Mouse (Mus musculus) cerebellum, adult 2 months (tissue): ENCODE data around the gene Rpl38.

Experiments used
- CTCF ChIP-seq: fragments of 200-500 bp; IDR thresholded peaks from 2 replicates; pipeline ENCODE4 v1.5.1; 2011; ENCODE audit warnings: low read depth, mild to moderate bottlenecking, control low read depth, low read length, moderate library complexity, borderline replicate concordance; ENCODE audit not compliant: insufficient read depth
- POLR2A ChIP-seq: fragments of 200-500 bp; IDR thresholded peaks from 2 replicates; pipeline ENCODE4 v1.6.1; 2011; ENCODE audit warnings: low read length, control low read depth, borderline replicate concordance; ENCODE audit not compliant: insufficient read depth

DNA sequence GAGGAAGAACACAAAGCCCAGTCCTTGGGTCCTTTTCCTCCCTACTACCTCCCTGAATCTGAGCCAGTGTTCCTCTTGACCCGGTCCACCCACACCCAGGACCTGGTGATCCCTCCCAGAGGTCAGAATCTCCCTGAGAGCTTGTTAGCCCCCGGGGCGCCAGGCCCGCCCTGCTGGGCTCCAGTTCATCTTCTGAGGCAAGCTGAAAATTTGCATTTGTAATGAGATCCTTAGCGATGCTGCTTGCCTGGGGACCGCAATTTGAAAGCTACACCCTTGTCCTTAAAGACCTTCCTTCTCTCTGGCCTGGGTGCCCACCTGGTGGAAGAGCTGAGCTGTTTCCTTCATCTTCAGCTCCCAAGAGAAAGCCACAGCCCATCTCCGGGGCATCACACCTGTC is 24.3 kb downstream of the Rpl38 start:
- TF ChIP-seq CTCF = no peak
- no peak for TF ChIP-seq POLR2A
